Mouse (Mus musculus): Measurements from ENCODE around the gene Rcl1.

- TF ChIP-seq GATA1 (IDR thresholded peaks at IDR 0.05; ENCODE audit: borderline replicate concordance, low read length) (no peak), FLI1 (IDR thresholded peaks at IDR 0.05; ENCODE audit: low read length) (no peak)
Measured at GRCm38 (mm10) chr19:29156417-29156816, 55.2 kb downstream of the Rcl1 start.

Data from megakaryocyte, embryonic 14.5 days (primary cell).